Mouse (Mus musculus): ENCODE results near the gene Gm20422.
"Not testable (repeated sequence)": the region's sequence is repeated elsewhere in the genome, so short reads cannot be mapped to it uniquely, and the experiment has no call there.

Gene Gm20422

DNA sequence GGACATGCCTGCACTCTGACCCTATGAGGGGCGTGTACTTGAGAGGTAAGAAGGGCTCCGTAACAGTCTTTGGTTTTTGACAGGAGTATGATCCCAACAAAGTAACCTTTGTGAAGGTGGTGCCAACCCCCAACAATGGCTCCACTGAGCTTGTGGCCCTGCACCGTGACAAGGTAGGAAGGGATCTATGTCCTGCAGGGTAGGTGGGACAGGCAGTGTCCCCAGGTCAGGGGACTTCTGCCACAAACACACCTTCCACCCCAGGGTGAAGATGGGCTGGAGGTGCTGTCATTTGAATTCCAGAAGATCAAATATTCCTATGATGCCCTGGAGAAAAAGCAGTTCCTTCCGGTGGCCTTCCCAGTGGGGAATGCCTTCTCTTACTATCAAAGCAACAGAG is 19.0 kb upstream of the Gm20422 start:
- DNase-seq = no peak

- peak; percentile 27 to 56 for DNase-seq
These were observed 16.9 kb upstream of the Gm20422 start for GRCm38 (mm10) chr8:69791415-69792068.

GRCm38 (mm10) chr8:69790773-69791367 is 16.2 kb upstream of the Gm20422 start, which contains the start of the genes Atp13a1 and Zfp866:
Gene Atp13a1, plus strand, starts transcription at chr8:69791163.
Gene Zfp866, minus strand, starts transcription at chr8:69791178.
- DNase-seq = peak; percentile 92 to 94

- DNase-seq = no peak
These were observed 15.7 kb upstream of the Gm20422 start for GRCm38 (mm10) chr8:69790364-69790763.

DNA sequence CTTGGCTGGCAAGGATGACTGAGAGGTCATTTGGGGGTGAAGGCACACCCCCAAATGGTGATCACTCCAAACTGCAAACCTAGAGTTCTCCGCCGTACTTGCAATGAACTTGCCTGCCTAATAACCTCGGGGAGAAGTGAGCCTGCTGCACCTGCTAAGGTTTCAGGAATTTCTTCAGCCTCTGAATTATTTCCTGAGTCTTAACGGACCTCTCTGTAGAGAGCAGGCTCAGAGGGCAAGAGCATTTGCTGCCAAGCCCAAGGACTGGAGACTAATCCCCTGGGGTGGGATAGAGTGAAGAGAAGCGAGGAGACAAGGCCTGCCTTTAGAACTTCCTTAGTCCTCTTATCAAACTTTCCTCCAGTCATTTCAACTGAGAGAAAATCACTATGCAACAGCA is 15.0 kb upstream of the Gm20422 start:
- peak in 1 of 2 experiments; percentile 16 for DNase-seq

DNA sequence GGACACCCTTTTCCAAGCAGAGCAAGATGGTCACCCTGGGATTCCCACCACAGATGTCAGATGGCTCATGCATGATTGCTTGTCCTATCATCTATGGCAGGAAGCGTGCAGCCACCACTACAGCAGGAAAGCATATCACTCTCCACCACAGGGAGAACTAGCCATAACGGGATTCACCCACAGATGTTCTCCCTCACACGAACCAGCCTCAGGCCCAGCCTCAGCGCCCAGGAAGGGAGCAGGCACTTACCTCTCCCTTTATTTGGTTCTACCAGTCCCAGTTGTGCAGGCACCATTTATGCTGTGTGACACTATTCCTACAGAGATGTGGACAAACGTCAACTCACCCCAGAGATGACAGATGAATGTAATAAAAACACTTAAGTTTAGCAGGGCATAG is 14.4 kb upstream of the Gm20422 start:
- DNase-seq = no peak

- DNase-seq = no peak
These were observed 2.4 kb upstream of the Gm20422 start for GRCm38 (mm10) chr8:69777111-69777510.

GRCm38 (mm10) chr8:69775149-69775534 is 456 bp upstream of the Gm20422 start:
- no peak for DNase-seq

DNA sequence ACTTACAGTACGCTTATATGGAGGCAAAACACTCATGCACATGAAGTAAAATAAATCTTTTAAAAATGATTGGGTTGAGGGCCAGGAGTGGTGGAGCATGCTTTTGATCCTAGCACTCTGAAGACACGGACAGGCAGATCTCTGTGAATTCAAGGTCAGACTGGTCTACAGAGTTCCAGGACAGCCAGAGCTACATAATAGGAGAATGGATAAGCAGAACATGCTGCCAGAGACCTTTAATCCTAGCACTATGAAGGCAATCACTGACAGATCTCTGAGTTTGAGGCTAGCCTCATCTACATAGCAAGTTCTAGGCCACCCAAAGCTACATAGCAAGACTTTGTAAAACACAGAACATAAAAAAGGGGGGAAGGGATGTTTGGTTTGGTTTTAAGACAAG is 2.6 kb downstream of the Gm20422 start:
- no peak for DNase-seq

GRCm38 (mm10) chr8:69771221-69771620 is 3.5 kb downstream of the Gm20422 start:
- no peak for DNase-seq

- DNase-seq = no peak
These were observed 12.8 kb downstream of the Gm20422 start for GRCm38 (mm10) chr8:69761814-69762445.

DNA sequence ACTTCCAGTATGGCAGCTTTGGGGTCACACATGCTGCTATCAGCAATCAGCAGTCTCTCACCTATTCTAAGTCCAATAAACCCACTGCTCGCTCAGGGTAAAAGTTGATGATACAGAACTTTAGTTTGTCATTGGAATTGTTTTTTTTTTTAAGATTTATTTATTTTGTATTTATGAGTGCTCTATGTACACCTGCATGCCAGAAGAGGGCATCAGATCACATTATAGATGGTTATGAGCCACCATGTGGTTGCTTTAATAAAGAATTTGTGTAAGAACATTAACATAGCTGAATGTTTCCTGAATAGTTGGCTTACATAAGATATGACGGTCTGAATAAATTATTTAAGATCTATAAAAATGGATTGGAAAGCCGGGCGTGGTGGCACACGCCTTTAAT is 16.4 kb downstream of the Gm20422 start:
- no peak for DNase-seq

GRCm38 (mm10) chr8:69752437-69752836 is 22.2 kb downstream of the Gm20422 start:
- DNase-seq = no peak

- peak; percentile 96 to 98 for DNase-seq
These were observed 24.9 kb downstream of the Gm20422 start, which contains the start of gene Zfp963 for GRCm38 (mm10) chr8:69749544-69750454. Gene Zfp963, minus strand, starts transcription at chr8:69749970.

- DNase-seq = no peak
These were observed 33.5 kb downstream of the Gm20422 start for GRCm38 (mm10) chr8:69741231-69741630.

GRCm38 (mm10) chr8:69740763-69741162 is 33.9 kb downstream of the Gm20422 start:
- no peak for DNase-seq

GRCm38 (mm10) chr8:69735495-69735894 is 39.2 kb downstream of the Gm20422 start:
- no peak for DNase-seq

GRCm38 (mm10) chr8:69717232-69717580 is 57.5 kb downstream of the Gm20422 start:
- DNase-seq = no peak

- peak; percentile 96 to 99 for DNase-seq
These were observed 58.1 kb downstream of the Gm20422 start for GRCm38 (mm10) chr8:69716403-69717231.

GRCm38 (mm10) chr8:69715366-69715765 is 59.3 kb downstream of the Gm20422 start:
- DNase-seq = no peak

GRCm38 (mm10) chr8:69713516-69713915 is 61.2 kb downstream of the Gm20422 start:
- no peak for DNase-seq

- not testable (repeated sequence) for DNase-seq
These were observed 64.1 kb downstream of the Gm20422 start, which contains the start of gene Zfp869 for GRCm38 (mm10) chr8:69710624-69711023. Gene Zfp869, minus strand, starts transcription at chr8:69710724.

All from kidney, postnatal 36 days (tissue).